Mouse (Mus musculus) liver, adult 2 months (tissue): ENCODE data around the gene Oard1. TPM values are rescaled to one million over a fixed set of nuclear protein-coding genes. Genes with fewer than 3 reads are reported as not detected.
A peak's percentile ranks its signal among the peaks of the same experiment; 100 is the strongest.

Experiments used
- DNase-seq: peaks from one replicate; pipeline ENCODE4 v3.0.0-alpha.2; 2011; ENCODE audit warnings: low read depth, low spot score; ENCODE audit errors: extremely low read depth
- H3K27ac ChIP-seq: fragments of 200-500 bp; replicated peaks from 2 replicates; pipeline ENCODE4 v1.5.1; 2012; ENCODE audit warnings: low read depth, mild to moderate bottlenecking, control low read depth, inconsistent platforms, low read length; ENCODE audit not compliant: insufficient read depth
- H3K27me3 ChIP-seq: fragments of 200-500 bp; 2 replicates; pipeline ENCODE4 v1.6.1; 2012; ENCODE audit warnings: mild to moderate bottlenecking, moderate library complexity, low read length, inconsistent platforms; ENCODE audit not compliant: control insufficient read depth, insufficient read depth
- H3K36me3 ChIP-seq: fragments of 200-500 bp; 2 replicates; pipeline ENCODE4 v1.6.1; 2012; ENCODE audit warnings: low read length, inconsistent platforms; ENCODE audit not compliant: control insufficient read depth, insufficient read depth
- H3K4me1 ChIP-seq: fragments of 200-500 bp; 2 replicates; pipeline ENCODE4 v1.6.1; 2011; ENCODE audit warnings: low read length; ENCODE audit not compliant: control insufficient read depth, insufficient read depth
- H3K4me3 ChIP-seq: fragments of 200-500 bp; 2 replicates; pipeline ENCODE4 v1.5.1; 2011; ENCODE audit warnings: low read depth, mild to moderate bottlenecking, control low read depth, low read length, moderate library complexity; ENCODE audit not compliant: insufficient read depth
- H3K79me2 ChIP-seq: fragments of 200-500 bp; 2 replicates; pipeline ENCODE4 v1.6.1; 2012; ENCODE audit warnings: inconsistent platforms, mild to moderate bottlenecking, low read length, moderate library complexity; ENCODE audit not compliant: control insufficient read depth, insufficient read depth
- H3K9ac ChIP-seq: fragments of 200-500 bp; 2 replicates; pipeline ENCODE4 v1.6.1; 2012; ENCODE audit warnings: low read depth, mild to moderate bottlenecking, control low read depth, inconsistent platforms, low read length
- CTCF ChIP-seq: fragments of 200-500 bp; IDR thresholded peaks from 2 replicates; pipeline ENCODE4 v1.5.1; 2011; ENCODE audit warnings: low read depth, low read length, control low read depth
- POLR2A ChIP-seq: fragments of 200-500 bp; IDR thresholded peaks from 2 replicates; pipeline ENCODE4 v1.6.1; 2011; ENCODE audit warnings: low read length, control low read depth; ENCODE audit not compliant: insufficient read depth; ENCODE audit errors: extremely low read depth
- WGBS: fragments of 180-500 bp; shearing (Covaris S2); methylation state at CpG from one replicate; pipeline ENCODE4 v1.1.7; 2018; 5-methylcytosine and 5-hydroxymethylcytosine counted together
- polyA plus RNA-seq: library from polyadenylated mRNA; depleted of rRNA; stranded (reverse); fragments of >200 nt; gene quantifications from 2 replicates; pipeline ENCODE4 v1.2.3, GENCODE M21; 2012; rRNA removed
- total RNA-seq: library from RNA; depleted of rRNA; stranded (reverse); fragments of >200 nt; gene quantifications from 2 replicates; pipeline ENCODE4 v1.2.3, GENCODE M21; 2014; rRNA removed

Gene Oard1
- total RNA-seq (20.9 and 25.0 TPM in 2 replicates), polyA plus RNA-seq (8.7 and 9.0 TPM in 2 replicates)

- Histone ChIP-seq H3K27me3 (no peaks in the 10 kb centered on the region), H3K36me3 (peaks cover 4% of the 10 kb centered on the region; the same call in 1 of the 2 replicates), H3K79me2 (peaks cover 13% of the 10 kb centered on the region; the same call in 1 of the 2 replicates), H3K27ac (peak within 1 kb of the TSS; percentile 89), H3K4me1 (peaks cover 10% of the 10 kb centered on the region), H3K9ac (peak within 1 kb of the TSS; percentile 86), H3K4me3 (peak within 1 kb of the TSS; percentile 74)
- under 1% methylated on average over 84 of the region's 84 CpGs for WGBS
- no peak for TF ChIP-seq CTCF
- peak; percentile 60 for TF ChIP-seq POLR2A
- DNase-seq, result peak; percentile 95
Observed at GRCm38 (mm10) chr17:48409380-48410298, at the start of gene Oard1, which contains the start of gene Nfya. TSS of gene Oard1 (plus strand) at chr17:48410014. TSS of gene Nfya (minus strand) at chr17:48409906.

GRCm38 (mm10) chr17:48360462-48360861 lies 49.4 kb upstream of the Oard1 start:
- Histone ChIP-seq H3K9ac (no peak overlapping the region), H3K4me3 (no peak overlapping the region), H3K36me3 (no peaks in the 10 kb centered on the region), H3K4me1 (no peaks in the 10 kb centered on the region), H3K27me3 (no peaks in the 10 kb centered on the region), H3K79me2 (no peaks in the 10 kb centered on the region), H3K27ac (no peak overlapping the region)
- 53% methylated on average over 4 of the region's 4 CpGs for WGBS
- no peak for DNase-seq
- no peak for TF ChIP-seq CTCF
- no peak for TF ChIP-seq POLR2A

GRCm38 (mm10) chr17:48362346-48362745 lies 47.5 kb upstream of the Oard1 start:
- DNase-seq, result no peak
- no peaks in the 10 kb centered on the region for H3K27me3 ChIP-seq
- H3K27ac ChIP-seq, result no peak overlapping the region
- no peaks in the 10 kb centered on the region for H3K4me1 ChIP-seq
- no peaks in the 10 kb centered on the region for H3K79me2 ChIP-seq
- no peak overlapping the region for H3K9ac ChIP-seq
- TF ChIP-seq POLR2A (no peak), CTCF (no peak)
- H3K36me3 ChIP-seq, result no peaks in the 10 kb centered on the region
- WGBS, result 71% methylated on average over 3 of the region's 3 CpGs
- H3K4me3 ChIP-seq, result no peak overlapping the region

GRCm38 (mm10) chr17:48362966-48363365 lies 46.8 kb upstream of the Oard1 start:
- Histone ChIP-seq H3K4me1 (no peaks in the 10 kb centered on the region), H3K36me3 (no peaks in the 10 kb centered on the region), H3K4me3 (no peak overlapping the region), H3K27me3 (no peaks in the 10 kb centered on the region), H3K79me2 (no peaks in the 10 kb centered on the region), H3K9ac (no peak overlapping the region), H3K27ac (no peak overlapping the region)
- TF ChIP-seq POLR2A (no peak), CTCF (no peak)
- 86% methylated on average over 8 of the region's 8 CpGs for WGBS
- DNase-seq, result no peak

GRCm38 (mm10) chr17:48363421-48363965 lies 46.3 kb upstream of the Oard1 start:
- H3K9ac ChIP-seq, result no peak overlapping the region
- no peak for TF ChIP-seq POLR2A
- no peak for TF ChIP-seq CTCF
- no peak for DNase-seq
- H3K4me3 ChIP-seq, result no peak overlapping the region
- no peaks in the 10 kb centered on the region for H3K79me2 ChIP-seq
- no peaks in the 10 kb centered on the region for H3K36me3 ChIP-seq
- H3K27ac ChIP-seq, result no peak overlapping the region
- no peaks in the 10 kb centered on the region for H3K27me3 ChIP-seq
- WGBS, result 76% methylated on average over 6 of the region's 6 CpGs
- no peaks in the 10 kb centered on the region for H3K4me1 ChIP-seq
